Mouse (Mus musculus) G1E (cell line): ENCODE data around the gene Top3a. TPM values are rescaled to one million over a fixed set of nuclear protein-coding genes. Genes with fewer than 3 reads are reported as not detected.

Experiments
- ATAC-seq: 2 replicates; pipeline ENCODE4 v1.8.0; 2016; ENCODE audit warnings: mild to moderate bottlenecking; ENCODE audit not compliant: insufficient number of reproducible peaks, poor library complexity, low FRiP score, severe bottlenecking; ENCODE audit errors: extremely low read depth
- DNase-seq: peaks from one replicate; pipeline ENCODE4 v3.0.0; 2012; ENCODE audit warnings: low spot score
- H3K27me3 ChIP-seq: 2 replicates; pipeline ENCODE4 v1.6.1; 2012; ENCODE audit warnings: mild to moderate bottlenecking, low read length, inconsistent platforms; ENCODE audit not compliant: insufficient read depth
- H3K36me3 ChIP-seq: replicated peaks from 2 replicates; pipeline ENCODE3; 2012; ENCODE audit warnings: mild to moderate bottlenecking, inconsistent platforms
- H3K4me1 ChIP-seq: 2 replicates; pipeline ENCODE4 v1.6.1; 2012; ENCODE audit warnings: low read depth, low read length, inconsistent platforms, mixed read lengths; ENCODE audit not compliant: insufficient read depth
- H3K4me3 ChIP-seq: 2 replicates; pipeline ENCODE4 v1.5.1; 2012; ENCODE audit warnings: low read depth, mild to moderate bottlenecking, inconsistent platforms, low read length, moderate library complexity, mixed read lengths
- H3K9me3 ChIP-seq: replicated peaks from 2 replicates; pipeline ENCODE4 v1.6.1; 2012; ENCODE audit warnings: inconsistent platforms
- CTCF ChIP-seq: IDR thresholded peaks from 2 replicates; pipeline ENCODE4 v1.5.1; 2012; ENCODE audit warnings: low read depth, low read length, inconsistent platforms, mixed read lengths
- GATA1 ChIP-seq: IDR thresholded peaks from 2 replicates; pipeline ENCODE4 v1.6.1; 2012; ENCODE audit warnings: borderline replicate concordance, low read length, inconsistent platforms, mixed read lengths
- GATA2 ChIP-seq: IDR thresholded peaks from 2 replicates; pipeline ENCODE4 v1.6.1; 2012; ENCODE audit warnings: low read depth, low read length, inconsistent platforms, borderline replicate concordance
- POLR2AphosphoS5 ChIP-seq: IDR thresholded peaks from 2 replicates; pipeline ENCODE4 v1.6.1; 2012; ENCODE audit warnings: low read depth, low read length, inconsistent platforms; ENCODE audit not compliant: insufficient replicate concordance
- TAL1 ChIP-seq: conservative IDR thresholded peaks from 2 replicates; pipeline ENCODE4 v1.6.1; 2012; ENCODE audit warnings: low read depth, low read length, inconsistent platforms, mixed read lengths
- polyA plus RNA-seq: library from polyadenylated mRNA; stranded (reverse); fragments of >175 nt; gene quantifications from 2 replicates; pipeline ENCODE4 v1.2.3, GENCODE M21; 2012
- total RNA-seq, 2 experiments: library from RNA; stranded (forward) in 1 of 2; stranded (reverse) in 1 of 2; fragments of 200-1000 nt in 1 of 2; fragments of >200 nt in 1 of 2; fragmentation: Nextera tagmentation in 1 of 2; gene quantifications; 2 replicates each; pipeline ENCODE4 v1.2.3; 2014 to 2017

Top3a gene
- total and polyA plus RNA-seq, 3 experiments = 11.1 to 24.0 (median 20.3) TPM

- H3K36me3 ChIP-seq = peaks cover 78% of the 10 kb centered on the region
- TF ChIP-seq CTCF = no peak
- no peak for TF ChIP-seq POLR2AphosphoS5
- TF ChIP-seq GATA1 = no peak
- no peak for TF ChIP-seq GATA2
- no peak for TF ChIP-seq TAL1
- H3K4me1 ChIP-seq = peaks cover 29% of the 10 kb centered on the region
- no peak for ATAC-seq
- 0 out of 2 replicates have a peak, but pooled peaks cover 5% of the 10 kb centered on the region for H3K9me3 ChIP-seq
- no peaks in the 10 kb centered on the region for H3K27me3 ChIP-seq
- DNase-seq = no peak
- no peak overlapping the region for H3K4me3 ChIP-seq
Measured at GRCm38 (mm10) chr11:60734206-60734605, 43.0 kb downstream of the Top3a start.

GRCm38 (mm10) chr11:60731251-60731650 is 45.9 kb downstream of the Top3a start:
- H3K4me1 ChIP-seq = peaks cover 53% of the 10 kb centered on the region
- TF ChIP-seq GATA2 (no peak), POLR2AphosphoS5 (no peak), GATA1 (no peak), CTCF (no peak), TAL1 (no peak)
- peaks cover 58% of the 10 kb centered on the region for H3K36me3 ChIP-seq
- H3K4me3 ChIP-seq = no peak overlapping the region
- DNase-seq (no peak), ATAC-seq (no peak)
- no peaks in the 10 kb centered on the region for H3K27me3 ChIP-seq
- H3K9me3 ChIP-seq = no peaks in the 10 kb centered on the region

GRCm38 (mm10) chr11:60730169-60730568 is 47.0 kb downstream of the Top3a start:
- no peaks in the 10 kb centered on the region for H3K9me3 ChIP-seq
- no peak for TF ChIP-seq POLR2AphosphoS5
- ATAC-seq (no peak), DNase-seq (no peak)
- peaks cover 57% of the 10 kb centered on the region for H3K36me3 ChIP-seq
- no peaks in the 10 kb centered on the region for H3K27me3 ChIP-seq
- H3K4me3 ChIP-seq = no peak overlapping the region
- H3K4me1 ChIP-seq = peaks cover 61% of the 10 kb centered on the region

GRCm38 (mm10) chr11:60729217-60729641 is 47.9 kb downstream of the Top3a start:
- no peak for ATAC-seq

GRCm38 (mm10) chr11:60728260-60728761 is 48.9 kb downstream of the Top3a start, which contains the start of gene Mief2:
Mief2 (plus strand) TSS chr11:60728398.
- Histone ChIP-seq H3K36me3 (peaks cover 61% of the 10 kb centered on the region), H3K4me3 (peak within 1 kb of the TSS; percentile 81), H3K27me3 (no peaks in the 10 kb centered on the region), H3K9me3 (no peaks in the 10 kb centered on the region), H3K4me1 (peaks cover 63% of the 10 kb centered on the region)
- no peak for TF ChIP-seq GATA1
- TF ChIP-seq TAL1 = no peak
- no peak for TF ChIP-seq CTCF
- TF ChIP-seq GATA2 = no peak
- no peak for TF ChIP-seq POLR2AphosphoS5
- ATAC-seq (peak; percentile 87), DNase-seq (peak; percentile 100)

More at GRCm38 (mm10) chr11:60729217-60729641, 47.9 kb downstream of the Top3a start:
- no peaks in the 10 kb centered on the region for H3K27me3 ChIP-seq
- H3K9me3 ChIP-seq = no peaks in the 10 kb centered on the region
- peaks cover 67% of the 10 kb centered on the region for H3K4me1 ChIP-seq
- peak overlapping the region; percentile 81; the same call in 1 of the 2 replicates for H3K4me3 ChIP-seq
- TF ChIP-seq GATA1 (no peak), CTCF (no peak), TAL1 (no peak), GATA2 (no peak), POLR2AphosphoS5 (no peak)
- no peak for DNase-seq
- H3K36me3 ChIP-seq = peaks cover 61% of the 10 kb centered on the region

GRCm38 (mm10) chr11:60727392-60728140 is 49.6 kb downstream of the Top3a start:
- Histone ChIP-seq H3K4me3 (peak overlapping the region; percentile 81), H3K9me3 (no peaks in the 10 kb centered on the region), H3K27me3 (no peaks in the 10 kb centered on the region), H3K36me3 (peaks cover 61% of the 10 kb centered on the region), H3K4me1 (peaks cover 63% of the 10 kb centered on the region)
- TF ChIP-seq GATA2 (no peak), POLR2AphosphoS5 (no peak), CTCF (no peak), TAL1 (no peak)
- ATAC-seq (peak; percentile 9; the same call in 1 of the 2 replicates), DNase-seq (peak; percentile 35)
